Mouse (Mus musculus) stomach, postnatal 0 days (tissue): ENCODE data around the gene Eya4.

Source experiments
- CTCF ChIP-seq: IDR thresholded peaks from 2 replicates; pipeline ENCODE4 v1.5.1; 2016; ENCODE audit warnings: antibody characterized with exemption, low read depth, mild to moderate bottlenecking, moderate library complexity
- EP300 ChIP-seq: optimal IDR thresholded peaks from 2 replicates; pipeline ENCODE3; 2016; ENCODE audit warnings: antibody characterized with exemption

GRCm38 (mm10) chr10:23349392-23350010 lies 1.1 kb downstream of the Eya4 start:
- no peak for TF ChIP-seq EP300
- TF ChIP-seq CTCF: no peak
